In genomic region chr12:55538328-55538971, GRCm38 (mm10) we compare ENCODE assay signal across 14 mouse cellular contexts. TPM values are rescaled to one million over a fixed set of nuclear protein-coding genes. Genes with fewer than 3 reads are reported as not detected.
A peak's percentile ranks its signal among the peaks of the same experiment; 100 is the strongest.
DNase-seq lines count a peak whose midpoint lies in the region; ATAC-seq and TF ChIP-seq lines count a peak whose summit lies in the region.
"Had no signal": no experiment of that assay in that cellular context is flagged by ENCODE, and none has a peak within 500 bp of the region (broad histone marks: within the 10 kb centered on the region; RNA-seq: fewer than 3 reads in every experiment).

No protein-coding gene starts in this region.

- no peaks in the 10 kb centered on the region for H3K4me1 ChIP-seq in liver, adult 2 months (ENCODE audit: control insufficient read depth, insufficient read depth, low read length)
- peaks cover 34% of the 10 kb centered on the region for H3K4me1 ChIP-seq in forebrain, embryonic 13.5 days
- H3K4me1 ChIP-seq in hindbrain, embryonic 16.5 days (ENCODE audit: control insufficient read depth, insufficient read depth, low read depth, low read length), result peaks cover 5% of the 10 kb centered on the region
- H3K4me1 ChIP-seq in neural tube, embryonic 15.5 days, result peaks cover 15% of the 10 kb centered on the region
- H3K4me1 ChIP-seq: kidney, embryonic 15.5 days; limb, embryonic 13.5 days had no signal

- no peak for TF ChIP-seq CTCF in liver, adult 2 months (IDR thresholded peaks at IDR 0.05; ENCODE audit: low read depth, low read length)

- no peaks in the 10 kb centered on the region for H3K9me3 ChIP-seq in forebrain, embryonic 13.5 days (replicated peaks)
- H3K9me3 ChIP-seq in hindbrain, embryonic 16.5 days (ENCODE audit: control insufficient read depth, low read length), result no peaks in the 10 kb centered on the region
- H3K9me3 ChIP-seq in neural tube, embryonic 15.5 days (replicated peaks), result no peaks in the 10 kb centered on the region
- H3K9me3 ChIP-seq: kidney, embryonic 15.5 days; limb, embryonic 13.5 days had no signal

- H3K27me3 ChIP-seq in liver, adult 2 months (ENCODE audit: control insufficient read depth, insufficient read depth, low read length), result peaks cover 4% of the 10 kb centered on the region; the same call in 1 of the 2 replicates
- H3K27me3 ChIP-seq in forebrain, embryonic 13.5 days, result peaks cover 54% of the 10 kb centered on the region
- no peaks in the 10 kb centered on the region; the same call in none of the 2 replicates for H3K27me3 ChIP-seq in hindbrain, embryonic 16.5 days (replicated peaks; ENCODE audit: control insufficient read depth, insufficient read depth, low read length)
- peaks cover 13% of the 10 kb centered on the region for H3K27me3 ChIP-seq in neural tube, embryonic 15.5 days (replicated peaks)

- TF ChIP-seq POLR2A in liver, adult 2 months (IDR thresholded peaks at IDR 0.05; ENCODE audit: extremely low read depth, insufficient read depth, low read length), result no peak

- no peaks in the 10 kb centered on the region for H3K79me2 ChIP-seq in liver, adult 2 months (ENCODE audit: control insufficient read depth, insufficient read depth, low read length)

- WGBS in liver, adult 2 months, result 83% methylated on average over 1 of the region's 1 CpGs
- WGBS in forebrain, embryonic 13.5 days, result 79% methylated on average over 1 of the region's 1 CpGs
- whole genome bisulfite sequencing in hindbrain, embryonic 16.5 days, result 89% methylated on average over 1 of the region's 1 CpGs
- 80% methylated on average over 1 of the region's 1 CpGs for WGBS in neural tube, embryonic 15.5 days

- H3K9ac ChIP-seq in liver, adult 2 months (ENCODE audit: low read depth, low read length), result no peak overlapping the region
- H3K9ac ChIP-seq in forebrain, embryonic 13.5 days, result no peak overlapping the region
- H3K9ac ChIP-seq in hindbrain, embryonic 16.5 days (ENCODE audit: low read depth, low read length), result no peak overlapping the region
- H3K9ac ChIP-seq in neural tube, embryonic 15.5 days (replicated peaks), result no peak overlapping the region
- H3K9ac ChIP-seq: kidney, embryonic 15.5 days; limb, embryonic 13.5 days had no signal

- H3K27ac ChIP-seq in liver, adult 2 months (replicated peaks; ENCODE audit: insufficient read depth, low read depth, low read length), result no peak overlapping the region
- H3K27ac ChIP-seq in forebrain, embryonic 13.5 days, result no peak overlapping the region
- no peak overlapping the region for H3K27ac ChIP-seq in hindbrain, embryonic 16.5 days (ENCODE audit: low read depth, low read length)
- no peak overlapping the region for H3K27ac ChIP-seq in neural tube, embryonic 15.5 days (replicated peaks)
- H3K27ac ChIP-seq: kidney, embryonic 15.5 days; limb, embryonic 13.5 days had no signal

- no peak overlapping the region for H3K4me3 ChIP-seq in liver, adult 2 months (ENCODE audit: insufficient read depth, low read depth, low read length)
- no peak overlapping the region for H3K4me3 ChIP-seq in forebrain, embryonic 13.5 days
- H3K4me3 ChIP-seq in hindbrain, embryonic 16.5 days (ENCODE audit: low read length), result no peak overlapping the region
- no peak overlapping the region for H3K4me3 ChIP-seq in neural tube, embryonic 15.5 days (replicated peaks)
- H3K4me3 ChIP-seq: kidney, embryonic 15.5 days; limb, embryonic 13.5 days; myocyte had no signal

- H3K36me3 ChIP-seq in liver, adult 2 months (ENCODE audit: control insufficient read depth, insufficient read depth, low read length), result no peaks in the 10 kb centered on the region
- H3K36me3 ChIP-seq in forebrain, embryonic 13.5 days (ENCODE audit: poor library complexity, severe bottlenecking), result no peaks in the 10 kb centered on the region
- no peaks in the 10 kb centered on the region for H3K36me3 ChIP-seq in hindbrain, embryonic 16.5 days (ENCODE audit: control insufficient read depth, insufficient read depth, low read length)
- no peaks in the 10 kb centered on the region for H3K36me3 ChIP-seq in neural tube, embryonic 15.5 days
- H3K36me3 ChIP-seq: kidney, embryonic 15.5 days; limb, embryonic 13.5 days had no signal

- peak; percentile 70 for ATAC-seq in forebrain, embryonic 13.5 days
- peak; percentile 81 for ATAC-seq in hindbrain, embryonic 16.5 days
- ATAC-seq in neural tube, embryonic 15.5 days (ENCODE audit: low FRiP score), result peak; percentile 68
- ATAC-seq: Patski had no signal

- no peak overlapping the region for H3K4me2 ChIP-seq in forebrain, embryonic 13.5 days
- no peak overlapping the region for H3K4me2 ChIP-seq in hindbrain, embryonic 16.5 days (ENCODE audit: low read length)
- H3K4me2 ChIP-seq in neural tube, embryonic 15.5 days, result no peak overlapping the region
- H3K4me2 ChIP-seq: kidney, embryonic 15.5 days; limb, embryonic 13.5 days had no signal

- peak; percentile 0 for DNase-seq in liver, adult 2 months (ENCODE audit: extremely low read depth, low read depth, low spot score)
- no peak for DNase-seq in liver
- DNase-seq in urinary bladder, postnatal 25 days (ENCODE audit: low spot score), result no peak
- no peak for DNase-seq in natural killer cell, adult 2 months (ENCODE audit: low spot score in 2 of 2)
- DNase-seq: adrenal gland, postnatal 36 days; gastrocnemius, postnatal 10 days had no signal

RNA-seq across cellular contexts. Expression of gene Aldoart2, which starts 26.6 kb away (rescaled TPM):
- total RNA-seq in liver, adult 2 months (2014; rRNA removed), result not detected in 2 replicates
- not detected in 2 replicates for polyA plus RNA-seq in liver, adult 2 months (2012; rRNA removed)
- not detected in 2 replicates for polyA plus RNA-seq in forebrain, embryonic 13.5 days (2015; fragmentation: Nextera tagmentation; extraction: Ambion mirVana)
- not detected in 2 replicates for polyA plus RNA-seq in hindbrain, embryonic 16.5 days (2015; fragmentation: Nextera tagmentation; extraction: Ambion mirVana)
- 0.09 and 0.14 TPM in 2 replicates for polyA plus RNA-seq in neural tube, embryonic 15.5 days (2015; fragmentation: Nextera tagmentation; extraction: Ambion mirVana)
- total RNA-seq: adrenal gland, postnatal 36 days; gastrocnemius, postnatal 10 days had no signal
- polyA plus RNA-seq: cortical plate, adult 2 months; kidney, embryonic 15.5 days; limb, embryonic 13.5 days had no signal

RNA-seq across cellular contexts. Expression of gene Nfkbia, which starts 46.0 kb away (rescaled TPM):
- total RNA-seq in liver, adult 2 months (2014; rRNA removed), result 85.6 and 110 TPM in 2 replicates
- 75.3 and 76.4 TPM in 2 replicates for polyA plus RNA-seq in liver, adult 2 months (2012; rRNA removed)
- 46.4 and 47.0 TPM in 2 replicates for polyA plus RNA-seq in forebrain, embryonic 13.5 days (2015; fragmentation: Nextera tagmentation; extraction: Ambion mirVana)
- 62.3 and 64.3 TPM in 2 replicates for polyA plus RNA-seq in hindbrain, embryonic 16.5 days (2015; fragmentation: Nextera tagmentation; extraction: Ambion mirVana)
- polyA plus RNA-seq in neural tube, embryonic 15.5 days (2015; fragmentation: Nextera tagmentation; extraction: Ambion mirVana), result 60.2 and 92.7 TPM in 2 replicates
